ENCODE assay signal across 9 mouse cellular contexts in the genomic region with DNA sequence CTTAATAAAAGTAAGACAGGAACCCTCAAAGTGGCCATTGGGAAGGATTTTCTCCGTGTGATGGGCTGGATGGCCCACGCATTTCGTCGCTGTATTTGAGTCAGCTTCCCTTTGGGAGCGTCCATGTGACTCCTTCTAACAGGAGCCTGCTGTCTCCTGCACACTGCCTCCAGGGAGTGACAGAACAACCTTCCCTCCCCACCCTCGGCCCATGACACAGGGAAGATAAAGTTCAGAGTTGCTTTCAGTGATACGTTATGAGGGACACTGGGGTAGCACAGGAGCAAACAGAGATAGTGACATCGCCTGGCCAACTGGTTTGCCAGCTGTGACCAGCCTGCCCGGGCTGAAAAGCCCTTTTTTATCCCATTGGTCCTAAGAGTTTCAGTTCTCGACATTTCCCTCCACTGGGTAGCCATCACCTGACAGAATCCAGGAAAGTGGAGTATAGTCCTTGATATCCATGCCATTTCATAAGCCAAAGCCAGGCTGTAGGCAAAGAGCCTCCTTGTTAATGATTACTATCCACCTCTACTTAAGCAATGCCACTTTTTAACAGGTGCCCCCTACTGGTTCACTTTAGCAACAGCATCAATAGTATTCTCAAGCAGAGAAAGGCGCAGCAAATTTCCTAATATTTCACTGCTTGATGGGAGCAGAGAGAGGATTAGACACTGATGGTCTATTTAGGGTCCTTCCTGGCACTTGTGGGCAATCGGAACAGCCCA.
DNase-seq lines count a peak whose midpoint lies in the region; TF ChIP-seq lines count a peak whose summit lies in the region.
"Had no signal": no experiment of that assay in that cellular context is flagged by ENCODE, and none has a peak within 500 bp of the region (broad histone marks: within the 10 kb centered on the region; RNA-seq: fewer than 3 reads in every experiment).

No protein-coding gene starts in this region.

- intact Hi-C loops in left cerebral cortex, adult 2 months (cut with DNase I) = loop anchor here (1.0 kb wide), 1 partner anchor 152 kb away; no protein-coding TSS in a partner anchor
- intact Hi-C loops in gastrocnemius, postnatal 14 days (cut with DNase I; ENCODE audit: low total_unique reads) = loop anchor here (10.0 kb wide), 2 partner anchors 156 to 314 kb away; no protein-coding TSS in a partner anchor

- TF ChIP-seq CTCF in left cerebral cortex, adult 2 months (IDR thresholded peaks at IDR 0.05) = peak; percentile 76

- DNase-seq in embryo, embryonic 10 days (ENCODE audit: low spot score) = peak; percentile 69
- DNase-seq in embryo, embryonic 9.5 days (ENCODE audit: extremely low spot score) = no peak
- no peak for DNase-seq in left cerebral cortex, adult 2 months (ENCODE audit: extremely low spot score in 1 of 2, low spot score in 2 of 2)
- DNase-seq in left cerebral cortex, adult 8-10 months (ENCODE audit: low spot score in 2 of 2) = no peak
- DNase-seq in R1 (ENCODE audit: low read depth, low spot score) = peak; percentile 59
- DNase-seq in lung, postnatal 10 days = peak; percentile 44
- DNase-seq in gastrocnemius, postnatal 14 days = no peak
- no peak for DNase-seq in urinary bladder, postnatal 4 days (ENCODE audit: low spot score in 2 of 2)

- H3K4me3 ChIP-seq in left cerebral cortex, adult 2 months = no peak overlapping the region
- H3K4me3 ChIP-seq: erythroblast, embryonic 14.5 days had no signal

- no peak overlapping the region for H3K27ac ChIP-seq in left cerebral cortex, adult 2 months

Comparison
In these comparisons a context has a peak if more than half of its experiments do, and no peak if none do; other contexts are left out.
1. DNase-seq: peak in embryo, embryonic 10 days (single experiment), R1 (single experiment) and lung, postnatal 10 days (single experiment); none in embryo, embryonic 9.5 days (single experiment), left cerebral cortex, adult 2 months (0 of 2), left cerebral cortex, adult 8-10 months (0 of 2), gastrocnemius, postnatal 14 days (single experiment) and urinary bladder, postnatal 4 days (0 of 2).